Mouse (Mus musculus) embryo, embryonic 11.5 days (tissue): Measurements from ENCODE around the gene Cacnb3.
A peak's percentile ranks its signal among the peaks of the same experiment; 100 is the strongest.

Experiments
- DNase-seq: peaks from one replicate; pipeline ENCODE4 v3.0.0-alpha.2; 2012; ENCODE audit warnings: low read depth, low spot score

The Cacnb3 gene

GRCm38 (mm10) chr15:98675634-98676250 lies 45.1 kb downstream of the Cacnb3 start:
- no peak for DNase-seq

GRCm38 (mm10) chr15:98676471-98676870 lies 45.8 kb downstream of the Cacnb3 start:
- DNase-seq, result no peak

- peak; percentile 80 for DNase-seq
Measured at GRCm38 (mm10) chr15:98676940-98677728, 46.5 kb downstream of the Cacnb3 start, which contains the start of gene Rnd1. Gene Rnd1, minus strand, starts transcription at chr15:98677461.

GRCm38 (mm10) chr15:98677977-98678376 lies 47.3 kb downstream of the Cacnb3 start:
- DNase-seq, result no peak

- DNase-seq, result no peak
Measured at GRCm38 (mm10) chr15:98680660-98681059, 50.0 kb downstream of the Cacnb3 start.

- no peak for DNase-seq
Measured at GRCm38 (mm10) chr15:98681633-98682032, 51.0 kb downstream of the Cacnb3 start.

- DNase-seq, result no peak
Measured at GRCm38 (mm10) chr15:98683177-98683576, 52.5 kb downstream of the Cacnb3 start.

- no peak for DNase-seq
Measured at GRCm38 (mm10) chr15:98683746-98684145, 53.1 kb downstream of the Cacnb3 start.

GRCm38 (mm10) chr15:98685926-98686325 lies 55.3 kb downstream of the Cacnb3 start:
- no peak for DNase-seq

GRCm38 (mm10) chr15:98689682-98690081 lies 59.0 kb downstream of the Cacnb3 start:
- no peak for DNase-seq

- no peak for DNase-seq
Measured at GRCm38 (mm10) chr15:98691486-98692147, 61.0 kb downstream of the Cacnb3 start.

- no peak for DNase-seq
Measured at GRCm38 (mm10) chr15:98692171-98692715, 61.6 kb downstream of the Cacnb3 start.
